ENCODE assay signal across 14 mouse cellular contexts in the genomic region with DNA sequence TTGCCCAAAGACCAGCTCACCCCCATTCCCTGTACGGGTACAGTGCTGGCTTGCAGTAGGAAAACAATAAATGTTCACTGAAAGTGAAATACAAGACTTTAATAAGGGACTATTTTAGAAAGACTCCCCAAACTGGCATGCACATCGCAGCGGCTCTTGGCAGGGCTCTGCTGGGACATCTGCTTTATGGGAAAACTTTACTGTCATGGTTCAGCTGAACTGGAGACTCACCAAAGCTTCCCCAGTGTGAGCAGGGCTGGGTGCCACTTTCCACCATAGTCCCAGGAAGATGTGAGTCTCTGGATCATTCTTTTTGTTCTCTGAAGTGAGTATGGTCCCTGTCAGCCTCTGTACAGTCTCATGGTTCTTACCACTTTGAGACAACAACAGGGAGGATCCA.
DNase-seq lines count a peak whose midpoint lies in the region; ATAC-seq lines count a peak whose summit lies in the region.
"Had no signal": no experiment of that assay in that cellular context is flagged by ENCODE, and none has a peak within 500 bp of the region (broad histone marks: within the 10 kb centered on the region; RNA-seq: fewer than 3 reads in every experiment).

No protein-coding gene starts in this region.

- no peak overlapping the region for H3K4me2 ChIP-seq in forebrain, embryonic 16.5 days (ENCODE audit: low read length)
- H3K4me2 ChIP-seq in forebrain, embryonic 12.5 days: no peak overlapping the region
- H3K4me2 ChIP-seq in limb, embryonic 15.5 days: no peak overlapping the region
- H3K4me2 ChIP-seq: liver, embryonic 13.5 days; neural tube, embryonic 15.5 days; stomach, embryonic 15.5 days had no signal

- ATAC-seq in forebrain, embryonic 16.5 days: peak; percentile 55; the same call in 1 of the 2 replicates
- no peak for ATAC-seq in forebrain, embryonic 12.5 days (ENCODE audit: low FRiP score)
- no peak for ATAC-seq in limb, embryonic 15.5 days (ENCODE audit: insufficient number of reproducible peaks, low FRiP score, low TSS enrichment, low read depth)

- H3K4me1 ChIP-seq in forebrain, embryonic 16.5 days (replicated peaks; ENCODE audit: control insufficient read depth, insufficient read depth, low read length): peaks cover 12% of the 10 kb centered on the region
- H3K4me1 ChIP-seq in forebrain, embryonic 12.5 days: peaks cover 3% of the 10 kb centered on the region; the same call in 1 of the 2 replicates
- H3K4me1 ChIP-seq in limb, embryonic 15.5 days: peaks cover 8% of the 10 kb centered on the region
- H3K4me1 ChIP-seq: liver, embryonic 13.5 days; stomach, embryonic 15.5 days had no signal

- H3K36me3 ChIP-seq in forebrain, embryonic 16.5 days (ENCODE audit: control insufficient read depth, insufficient read depth): no peaks in the 10 kb centered on the region
- H3K36me3 ChIP-seq in forebrain, embryonic 12.5 days (replicated peaks): no peaks in the 10 kb centered on the region
- no peaks in the 10 kb centered on the region for H3K36me3 ChIP-seq in limb, embryonic 15.5 days
- H3K36me3 ChIP-seq: liver, embryonic 13.5 days; neural tube, embryonic 15.5 days; stomach, embryonic 15.5 days had no signal

- H3K9ac ChIP-seq in forebrain, embryonic 16.5 days (replicated peaks; ENCODE audit: low read depth, low read length): no peak overlapping the region
- H3K9ac ChIP-seq in forebrain, embryonic 12.5 days: no peak overlapping the region
- H3K9ac ChIP-seq in limb, embryonic 15.5 days: no peak overlapping the region
- H3K9ac ChIP-seq: liver, embryonic 13.5 days; neural tube, embryonic 15.5 days; stomach, embryonic 15.5 days had no signal

- no peaks in the 10 kb centered on the region for H3K27me3 ChIP-seq in forebrain, embryonic 16.5 days (replicated peaks; ENCODE audit: control insufficient read depth, insufficient read depth, low read length)
- peaks cover 7% of the 10 kb centered on the region; the same call in 1 of the 2 replicates for H3K27me3 ChIP-seq in forebrain, embryonic 12.5 days
- no peaks in the 10 kb centered on the region for H3K27me3 ChIP-seq in limb, embryonic 15.5 days
- H3K27me3 ChIP-seq: liver, embryonic 13.5 days; stomach, embryonic 15.5 days had no signal

- H3K9me3 ChIP-seq in forebrain, embryonic 16.5 days (ENCODE audit: control insufficient read depth, low read length): no peaks in the 10 kb centered on the region
- H3K9me3 ChIP-seq in forebrain, embryonic 12.5 days: no peaks in the 10 kb centered on the region
- no peaks in the 10 kb centered on the region for H3K9me3 ChIP-seq in limb, embryonic 15.5 days
- H3K9me3 ChIP-seq: liver, embryonic 13.5 days; neural tube, embryonic 15.5 days; stomach, embryonic 15.5 days had no signal

- no peak overlapping the region for H3K27ac ChIP-seq in forebrain, embryonic 16.5 days (ENCODE audit: low read length)
- H3K27ac ChIP-seq in forebrain, embryonic 12.5 days: no peak overlapping the region
- peak overlapping the region; percentile 65; the same call in 1 of the 2 replicates for H3K27ac ChIP-seq in limb, embryonic 15.5 days
- H3K27ac ChIP-seq: layer of hippocampus, adult 2 months; liver, embryonic 13.5 days; neural tube, embryonic 15.5 days; stomach, embryonic 15.5 days had no signal

- no peak overlapping the region for H3K4me3 ChIP-seq in forebrain, embryonic 16.5 days (replicated peaks; ENCODE audit: low read length)
- H3K4me3 ChIP-seq in forebrain, embryonic 12.5 days (replicated peaks): no peak overlapping the region
- no peak overlapping the region for H3K4me3 ChIP-seq in limb, embryonic 15.5 days
- H3K4me3 ChIP-seq: layer of hippocampus, adult 2 months; liver, embryonic 13.5 days; neural tube, embryonic 15.5 days; stomach, embryonic 15.5 days had no signal

- DNase-seq in layer of hippocampus, adult 9-11 months: peak; percentile 27
- DNase-seq in layer of hippocampus, postnatal 25 days (ENCODE audit: extremely low spot score in 1 of 2, low spot score in 1 of 2): no peak
- peak; percentile 33 for DNase-seq in cerebellum, adult 9-10 months
- DNase-seq in yolk sac, embryonic 10.5 days (ENCODE audit: low spot score): no peak
- DNase-seq in MN1 (ENCODE audit: low spot score): no peak
- DNase-seq: liver, embryonic 13.5 days; retina, postnatal 1 day; thymus, postnatal 14 days had no signal

- 71% methylated on average over 3 of the region's 3 CpGs for WGBS in forebrain, embryonic 16.5 days
- WGBS in forebrain, embryonic 12.5 days: 84% methylated on average over 3 of the region's 3 CpGs
- 56% methylated on average over 3 of the region's 3 CpGs for WGBS in limb, embryonic 15.5 days

Comparison
In these comparisons a context has a peak if more than half of its experiments do, and no peak if none do; other contexts are left out.
1. DNase-seq: peak in layer of hippocampus, adult 9-11 months (single experiment) and cerebellum, adult 9-10 months (single experiment); none in layer of hippocampus, postnatal 25 days (0 of 2), yolk sac, embryonic 10.5 days (single experiment) and MN1 (single experiment).